Mouse (Mus musculus) intestine, embryonic 14.5 days (tissue): ENCODE measurements around the gene Slc15a1. TPM values are rescaled to one million over a fixed set of nuclear protein-coding genes. Genes with fewer than 3 reads are reported as not detected.

Experiments used
- ATAC-seq: fragments of 200-750 bp; cut with Nextera tagmentation; replicated peaks from 2 replicates; pipeline ENCODE4 v1.8.0; 2017; ENCODE audit warnings: low read depth, moderate number of reproducible peaks, moderate TSS enrichment, moderate library complexity; ENCODE audit not compliant: low FRiP score, low TSS enrichment
- DNase-seq: peaks from one replicate; pipeline ENCODE4 v3.0.0-alpha.2; 2018; ENCODE audit warnings: low spot score
- H3K27ac ChIP-seq: fragments of 300-500 bp; sonication (generic); 2 replicates; pipeline ENCODE4 v1.5.1; 2014; ENCODE audit warnings: low read depth, mild to moderate bottlenecking, control low read depth
- H3K27me3 ChIP-seq: fragments of 300-500 bp; sonication (generic); replicated peaks from 2 replicates; pipeline ENCODE4 v1.6.1; 2014; ENCODE audit warnings: low read length, control low read depth; ENCODE audit not compliant: control insufficient read depth, insufficient read depth
- H3K36me3 ChIP-seq: fragments of 300-500 bp; sonication (generic); 2 replicates; pipeline ENCODE4 v1.6.1; 2014; ENCODE audit warnings: low read length, control low read depth; ENCODE audit not compliant: control insufficient read depth, insufficient read depth
- H3K4me1 ChIP-seq: fragments of 300-500 bp; sonication (generic); replicated peaks from 2 replicates; pipeline ENCODE4 v1.6.1; 2014; ENCODE audit warnings: low read length, control low read depth, mixed read lengths; ENCODE audit not compliant: control insufficient read depth, insufficient read depth
- H3K4me2 ChIP-seq: fragments of 300-500 bp; sonication (generic); 2 replicates; pipeline ENCODE4 v1.6.1; 2014; ENCODE audit warnings: low read length
- H3K4me3 ChIP-seq: fragments of 300-500 bp; sonication (generic); 2 replicates; pipeline ENCODE4 v1.5.1; 2014; ENCODE audit warnings: low read depth, low read length, control low read depth, mixed read lengths
- H3K9ac ChIP-seq: fragments of 300-500 bp; sonication (generic); 2 replicates; pipeline ENCODE4 v1.6.1; 2014; ENCODE audit warnings: mild to moderate bottlenecking, low read length
- H3K9me3 ChIP-seq: fragments of 300-500 bp; sonication (generic); 2 replicates; pipeline ENCODE4 v1.6.1; 2016; ENCODE audit warnings: low read length, control low read depth; ENCODE audit not compliant: control insufficient read depth
- WGBS: fragments of 180-500 bp; shearing (Covaris S2); extraction: QIAGEN DNeasy Blood & Tissue Kit; methylation state at CpG from one replicate; pipeline ENCODE4 v1.1.7; 2014; 5-methylcytosine and 5-hydroxymethylcytosine counted together
- polyA plus RNA-seq: library from polyadenylated mRNA; unstranded; fragments of >200 nt; fragmentation: Nextera tagmentation; extraction: Ambion mirVana; gene quantifications from 2 replicates; pipeline ENCODE4 v1.2.1, GENCODE M21; 2014

Slc15a1 gene
- polyA plus RNA-seq: 0.39 and 0.89 TPM in 2 replicates

DNA sequence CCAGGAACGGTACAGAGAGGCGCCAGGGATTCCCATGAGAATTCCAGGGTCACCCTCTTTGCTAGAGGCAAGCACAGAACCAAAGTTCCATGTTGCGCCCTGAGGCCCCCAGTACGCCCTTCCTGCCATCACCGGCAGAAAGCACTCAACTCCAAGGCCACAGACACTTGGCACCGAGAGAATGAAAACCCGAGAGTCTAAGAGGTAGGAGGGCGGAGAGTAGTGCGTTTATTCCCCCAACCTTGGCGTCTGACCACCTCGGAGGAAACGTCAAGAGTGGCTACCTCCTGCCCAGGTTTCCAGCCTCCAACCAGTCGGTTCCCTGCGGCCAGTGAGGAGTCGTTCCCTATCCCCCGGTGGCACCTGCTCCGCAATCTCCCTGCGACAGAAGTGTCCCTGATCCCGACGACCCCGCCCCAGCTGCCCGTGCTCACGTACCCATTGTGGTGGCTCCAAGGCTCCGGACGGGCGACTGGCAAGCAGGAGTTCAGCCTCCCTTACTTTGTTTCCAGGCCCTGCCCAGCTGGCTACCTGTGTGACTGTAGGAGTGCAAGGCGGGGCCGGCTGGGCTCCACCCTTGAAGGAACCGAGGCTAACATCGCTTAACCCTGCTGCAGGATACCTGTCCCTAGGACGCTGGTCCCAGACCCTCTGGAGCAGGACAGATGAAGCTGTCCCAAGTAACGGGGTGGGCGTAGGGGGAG is at the start of gene Slc15a1:
Slc15a1 (minus strand) TSS at position 472 of the 704 bp plus-strand sequence.
- ATAC-seq: no peak; the same call in 1 of the 2 replicates
- WGBS: 17% methylated on average over 33 of the region's 33 CpGs
- no peak within 1 kb of the TSS for H3K9ac ChIP-seq

DNA sequence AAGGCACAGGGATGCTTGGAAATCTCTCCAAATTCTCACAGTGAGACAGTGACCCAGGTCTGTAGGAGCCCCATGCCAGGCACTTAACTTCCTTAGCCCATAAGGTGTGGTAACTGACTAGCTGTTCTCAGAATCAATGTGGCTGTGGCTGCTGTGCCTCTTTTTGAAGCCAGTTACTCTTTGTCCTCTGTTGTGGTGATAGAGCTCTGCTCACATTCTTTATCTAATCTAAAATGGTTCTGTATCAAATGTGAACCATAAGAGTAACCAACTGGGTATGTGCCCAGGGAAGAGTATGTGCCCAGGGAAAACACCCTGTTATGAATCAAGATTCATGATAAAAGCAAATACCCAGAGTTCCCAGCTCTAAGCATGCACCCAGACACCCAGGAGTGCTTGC is 48.7 kb upstream of the Slc15a1 start:
- peaks cover 79% of the 10 kb centered on the region for H3K36me3 ChIP-seq
- H3K4me2 ChIP-seq: no peak overlapping the region
- ATAC-seq (no peak), DNase-seq (no peak)
- no peak overlapping the region for H3K27ac ChIP-seq
- no peak overlapping the region for H3K9ac ChIP-seq
- no peaks in the 10 kb centered on the region for H3K4me1 ChIP-seq
- no peak overlapping the region for H3K4me3 ChIP-seq
- no peaks in the 10 kb centered on the region for H3K9me3 ChIP-seq
- H3K27me3 ChIP-seq: no peaks in the 10 kb centered on the region

More for the DNA sequence above, at the start of gene Slc15a1:
- Histone ChIP-seq H3K27me3 (peaks cover 19% of the 10 kb centered on the region; the same call in 1 of the 2 replicates), H3K9me3 (no peaks in the 10 kb centered on the region), H3K4me3 (0 out of 2 replicates have a peak within 1 kb of the TSS, but pooled peaks have one; percentile 10), H3K27ac (no peak within 1 kb of the TSS), H3K4me1 (0 out of 2 replicates have a peak, but pooled peaks cover 8% of the 10 kb centered on the region), H3K36me3 (no peaks in the 10 kb centered on the region), H3K4me2 (peak within 1 kb of the TSS; percentile 40)
- no peak for DNase-seq

DNA sequence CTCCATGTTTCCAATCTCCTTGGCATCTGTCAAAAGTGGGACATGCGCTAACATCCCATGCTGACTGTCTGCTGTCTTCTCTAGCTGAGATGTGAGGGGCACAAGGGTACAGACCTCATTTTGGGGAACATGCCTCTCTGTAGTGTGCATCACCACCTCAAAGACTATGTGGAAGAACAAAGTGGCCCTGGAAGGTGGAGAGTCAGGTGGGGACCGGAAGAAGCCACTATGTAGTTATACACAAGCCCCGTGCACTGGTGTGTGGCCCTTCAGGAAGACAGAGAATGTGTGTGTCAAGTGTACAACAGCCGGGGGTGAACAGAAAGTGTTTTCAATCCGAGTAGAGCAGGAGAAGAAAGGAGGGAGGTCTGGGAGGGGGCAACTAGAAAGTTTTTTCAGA is 47.5 kb upstream of the Slc15a1 start:
- Histone ChIP-seq H3K36me3 (peaks cover 73% of the 10 kb centered on the region), H3K27me3 (no peaks in the 10 kb centered on the region), H3K4me3 (no peak overlapping the region), H3K4me1 (no peaks in the 10 kb centered on the region), H3K4me2 (no peak overlapping the region), H3K27ac (no peak overlapping the region), H3K9ac (no peak overlapping the region), H3K9me3 (no peaks in the 10 kb centered on the region)
- DNase-seq (no peak), ATAC-seq (no peak)
- WGBS: 86% methylated on average over 5 of the region's 5 CpGs

DNA sequence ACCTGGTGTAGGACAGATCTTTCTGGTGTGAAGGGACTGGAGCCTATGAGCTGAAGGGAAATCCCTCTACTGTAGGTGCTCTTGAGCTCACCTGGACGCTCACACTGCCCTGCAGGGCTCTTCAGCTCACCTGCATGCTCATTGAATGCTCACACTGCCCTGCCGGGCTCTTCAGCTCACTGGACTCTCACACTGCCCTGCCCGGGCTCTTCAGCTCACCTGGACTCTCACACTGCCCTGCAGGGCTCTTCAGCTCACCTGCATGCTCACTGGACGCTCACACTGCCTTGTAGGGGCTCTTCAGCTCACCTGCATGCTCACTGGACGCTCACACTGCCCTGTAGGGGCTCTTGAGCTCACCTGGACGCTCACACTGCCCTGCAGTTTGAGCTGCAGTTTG is 44.8 kb upstream of the Slc15a1 start:
- DNase-seq: no peak

DNA sequence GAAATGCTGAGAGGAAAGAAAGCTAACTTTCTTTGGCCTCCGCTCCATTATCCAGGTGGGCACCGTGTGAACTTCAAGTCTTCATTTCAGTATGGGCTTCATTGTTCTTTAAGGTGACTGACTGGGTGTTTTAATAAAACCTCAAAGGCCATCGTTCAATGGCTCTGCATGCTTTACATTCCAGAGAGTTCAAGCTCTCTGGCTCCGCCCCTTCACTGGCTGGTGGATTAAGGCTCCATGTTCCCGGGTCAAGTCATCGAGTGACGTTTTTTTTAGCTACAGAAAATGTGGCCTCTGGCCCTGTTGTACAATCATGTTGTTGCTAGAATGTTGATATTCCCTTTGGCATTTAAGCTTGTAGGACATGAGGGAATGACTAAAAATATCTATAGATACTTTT is 42.7 kb upstream of the Slc15a1 start:
- H3K27me3 ChIP-seq: no peaks in the 10 kb centered on the region
- no peak for DNase-seq
- H3K27ac ChIP-seq: no peak overlapping the region
- no peak overlapping the region for H3K4me3 ChIP-seq
- no peak overlapping the region for H3K9ac ChIP-seq
- H3K4me2 ChIP-seq: no peak overlapping the region
- H3K36me3 ChIP-seq: peaks cover 68% of the 10 kb centered on the region
- no peaks in the 10 kb centered on the region for H3K9me3 ChIP-seq
- WGBS: 51% methylated on average over 7 of the region's 7 CpGs
- ATAC-seq: no peak
- no peaks in the 10 kb centered on the region for H3K4me1 ChIP-seq

More for the DNA sequence above, 44.8 kb upstream of the Slc15a1 start:
- Histone ChIP-seq H3K36me3 (peaks cover 73% of the 10 kb centered on the region), H3K4me3 (no peak overlapping the region), H3K27ac (no peak overlapping the region), H3K9me3 (no peaks in the 10 kb centered on the region), H3K27me3 (no peaks in the 10 kb centered on the region), H3K4me1 (no peaks in the 10 kb centered on the region), H3K4me2 (no peak overlapping the region), H3K9ac (no peak overlapping the region)
- WGBS: 75% methylated on average over 6 of the region's 6 CpGs
- ATAC-seq: no peak

DNA sequence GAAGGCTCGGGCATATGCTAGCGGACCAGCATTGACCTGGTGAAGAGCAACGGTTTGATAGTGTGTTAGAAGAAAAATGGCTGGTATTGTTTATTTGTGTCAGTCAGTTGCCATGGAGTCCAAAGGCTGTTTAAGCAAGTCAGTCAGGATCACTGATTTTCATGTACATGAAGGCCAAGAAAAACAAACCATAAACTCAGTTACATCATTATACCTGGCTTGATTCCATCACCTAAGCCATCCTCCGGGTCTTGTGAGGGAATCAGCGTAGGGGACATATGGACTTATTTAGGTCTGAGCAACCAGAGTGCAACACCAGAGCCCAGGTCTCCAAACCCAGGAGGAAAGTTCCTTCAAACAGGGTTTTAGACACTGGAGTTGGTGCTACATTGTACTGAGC is 41.6 kb upstream of the Slc15a1 start:
- Histone ChIP-seq H3K27me3 (no peaks in the 10 kb centered on the region), H3K4me2 (no peak overlapping the region), H3K4me1 (no peaks in the 10 kb centered on the region), H3K27ac (no peak overlapping the region), H3K9me3 (no peaks in the 10 kb centered on the region), H3K4me3 (no peak overlapping the region), H3K9ac (no peak overlapping the region), H3K36me3 (peaks cover 65% of the 10 kb centered on the region)
- WGBS: 81% methylated on average over 5 of the region's 5 CpGs
- DNase-seq (no peak), ATAC-seq (no peak)

DNA sequence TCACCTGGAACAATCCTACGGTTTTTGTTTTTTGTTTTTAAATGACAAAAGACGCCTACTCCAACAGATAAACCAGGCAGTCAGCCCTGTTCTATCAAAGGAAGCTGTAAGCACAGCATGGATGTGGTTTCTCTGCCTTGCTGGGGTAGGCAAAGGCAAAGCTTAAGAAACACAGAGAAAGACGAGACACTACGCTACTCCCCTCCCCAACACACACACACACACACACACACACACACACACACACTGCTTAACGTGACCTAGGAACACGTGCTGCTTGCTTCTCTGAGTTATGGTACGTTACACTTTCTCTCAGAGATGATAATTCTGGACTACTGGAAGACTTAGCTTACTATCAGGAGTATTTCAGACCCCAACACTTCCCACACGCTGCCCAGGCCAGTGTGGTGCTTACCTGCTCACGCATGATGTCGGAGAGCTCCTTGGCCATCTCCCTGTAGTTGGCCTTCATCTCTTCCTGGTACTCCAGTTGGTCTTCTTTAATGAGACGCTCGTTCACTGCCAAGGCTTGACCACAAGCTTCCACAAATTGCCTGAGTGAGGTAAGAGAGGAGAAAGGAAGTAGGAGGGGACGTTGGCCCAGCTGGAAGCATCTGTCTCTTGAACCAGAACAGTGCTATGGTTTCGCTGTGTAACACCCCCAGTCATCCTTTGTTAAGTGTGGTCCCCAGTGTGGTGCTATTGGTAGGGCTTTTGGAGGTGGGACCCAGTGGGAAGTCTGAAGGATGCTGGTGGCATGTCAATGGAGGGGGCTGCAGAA is 40.7 kb upstream of the Slc15a1 start:
- H3K4me1 ChIP-seq: no peaks in the 10 kb centered on the region
- H3K9ac ChIP-seq: no peak overlapping the region
- H3K4me2 ChIP-seq: no peak overlapping the region
- H3K27ac ChIP-seq: no peak overlapping the region
- ATAC-seq: no peak
- WGBS: 86% methylated on average over 14 of the region's 14 CpGs
- H3K4me3 ChIP-seq: no peak overlapping the region
- peaks cover 73% of the 10 kb centered on the region for H3K36me3 ChIP-seq
- DNase-seq: no peak
- no peaks in the 10 kb centered on the region for H3K27me3 ChIP-seq
- H3K9me3 ChIP-seq: no peaks in the 10 kb centered on the region

GRCm38 (mm10) chr14:121541262-121541661 is 36.2 kb upstream of the Slc15a1 start:
- Histone ChIP-seq H3K27ac (no peak overlapping the region), H3K27me3 (no peaks in the 10 kb centered on the region), H3K4me3 (no peak overlapping the region), H3K9me3 (0 out of 2 replicates have a peak, but pooled peaks cover 4% of the 10 kb centered on the region), H3K4me1 (no peaks in the 10 kb centered on the region), H3K9ac (no peak overlapping the region), H3K4me2 (no peak overlapping the region), H3K36me3 (peaks cover 45% of the 10 kb centered on the region)
- ATAC-seq (peak; percentile 58), DNase-seq (no peak)
- 66% methylated on average over 7 of the region's 7 CpGs for WGBS
